Mouse (Mus musculus) spleen, embryonic (tissue): ENCODE data around the gene Msrb1.

Experiments
- CTCF ChIA-PET: fragments of 350-600 bp; sonication (Branson Sonifier 250); formaldehyde crosslinking; loops from one replicate; lab custom pipeline; 2022; lab: Charles Lee

Gene Msrb1

DNA sequence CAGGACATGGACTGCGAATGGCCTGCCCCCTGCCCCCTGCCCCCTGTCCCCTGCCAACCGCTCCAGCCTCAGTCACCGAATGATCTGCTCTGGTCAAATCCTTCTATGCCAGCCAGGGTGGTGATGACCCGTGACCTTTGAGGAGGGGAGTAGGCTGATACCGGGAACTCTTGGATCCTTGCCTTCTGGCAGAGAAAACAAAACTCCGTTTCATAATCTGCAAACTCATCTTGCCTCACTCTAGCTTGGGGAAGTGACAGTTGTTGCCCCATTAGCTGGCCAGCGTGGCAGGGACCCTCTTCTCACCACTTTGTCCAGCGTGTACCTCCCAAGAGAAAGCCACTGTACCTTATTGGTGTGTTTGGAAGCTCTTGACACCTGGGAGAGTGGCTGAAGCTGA is 5.9 kb downstream of the Msrb1 start:
- CTCF ChIA-PET = no interaction called here

DNA sequence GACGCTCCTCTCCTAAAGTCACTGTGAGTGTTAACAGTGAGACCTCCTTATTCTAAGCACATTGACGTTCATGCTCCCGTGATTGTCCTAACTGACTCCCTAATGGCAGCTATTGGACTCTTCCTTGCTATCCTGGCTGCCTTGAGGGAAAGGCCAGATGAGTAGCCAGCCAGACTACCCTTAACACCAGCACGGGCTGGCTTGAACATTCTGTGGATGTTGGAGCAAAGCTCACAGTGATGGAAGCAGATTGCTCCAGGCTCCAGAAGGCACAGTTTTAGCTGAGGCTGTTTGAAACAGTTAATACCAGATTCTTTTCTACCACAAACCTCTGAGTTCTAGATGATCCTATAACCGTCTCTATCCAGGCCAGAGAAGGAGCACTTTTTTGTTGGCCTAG is 7.5 kb downstream of the Msrb1 start:
- CTCF ChIA-PET = no interaction called here

DNA sequence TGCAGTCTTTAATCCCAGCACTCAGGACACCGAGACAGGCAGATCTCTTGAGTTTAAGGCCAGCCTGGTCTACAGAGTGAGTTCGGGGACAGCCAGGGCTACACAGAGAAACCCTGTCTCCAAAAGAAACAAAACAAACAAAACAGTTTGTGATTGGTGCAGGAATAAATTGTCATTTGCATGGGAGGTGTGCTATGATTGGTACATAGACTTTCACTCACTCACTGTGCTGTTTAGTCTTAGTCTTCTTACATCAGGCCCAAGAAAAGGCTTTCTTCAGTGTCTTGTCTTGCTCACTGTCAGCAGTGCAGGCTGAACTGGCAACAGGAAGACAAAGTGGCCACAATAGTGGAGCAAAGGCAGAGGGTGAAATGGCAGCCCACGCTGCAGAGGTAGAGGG is 7.9 kb downstream of the Msrb1 start:
- CTCF ChIA-PET = no interaction called here

DNA sequence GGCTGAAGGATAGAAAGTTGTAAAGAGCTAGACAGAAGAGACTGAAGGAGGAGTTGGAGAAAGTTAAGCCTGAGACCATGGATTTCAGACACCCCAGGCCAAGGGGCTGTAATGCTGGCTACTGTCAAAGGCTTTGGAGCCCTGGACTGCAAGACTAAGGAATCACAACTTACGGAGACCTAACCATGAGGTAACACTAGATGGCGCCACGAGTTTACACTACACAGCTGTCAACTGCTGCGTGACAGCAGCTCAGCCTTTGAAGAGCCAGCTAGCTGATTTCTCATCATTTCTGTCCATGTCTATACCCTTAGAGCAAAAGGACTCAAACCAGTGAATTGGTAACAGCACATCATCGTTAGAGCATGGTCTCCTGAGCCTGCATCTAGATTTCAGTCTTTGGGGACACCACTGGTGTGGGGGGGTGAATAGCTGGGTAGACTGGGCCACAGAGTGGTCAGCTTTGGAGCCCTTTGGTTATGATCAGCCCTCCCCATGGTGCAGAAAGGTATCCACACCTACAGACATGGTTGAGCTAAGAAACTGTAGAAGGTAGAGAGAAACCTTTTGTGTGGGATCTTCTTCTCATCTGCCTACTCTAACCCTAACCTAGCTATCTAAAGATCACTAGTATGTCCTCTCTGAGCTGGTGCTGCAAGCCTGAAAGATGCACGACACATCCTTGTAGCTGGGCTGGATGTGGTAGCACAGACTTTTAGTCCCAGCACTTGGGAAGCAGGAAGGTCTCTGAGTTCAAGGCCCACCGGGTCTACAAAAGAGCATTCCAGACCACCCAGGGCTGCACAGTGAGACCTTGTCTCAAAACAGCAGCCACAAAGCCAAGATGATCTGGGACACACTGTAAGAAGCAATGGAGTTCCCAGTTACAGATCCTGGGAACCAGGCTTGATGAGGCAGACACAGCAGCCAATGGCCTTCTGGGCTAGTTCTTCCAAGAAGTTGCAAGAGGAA is 9.4 kb downstream of the Msrb1 start:
- CTCF ChIA-PET = no interaction called here

DNA sequence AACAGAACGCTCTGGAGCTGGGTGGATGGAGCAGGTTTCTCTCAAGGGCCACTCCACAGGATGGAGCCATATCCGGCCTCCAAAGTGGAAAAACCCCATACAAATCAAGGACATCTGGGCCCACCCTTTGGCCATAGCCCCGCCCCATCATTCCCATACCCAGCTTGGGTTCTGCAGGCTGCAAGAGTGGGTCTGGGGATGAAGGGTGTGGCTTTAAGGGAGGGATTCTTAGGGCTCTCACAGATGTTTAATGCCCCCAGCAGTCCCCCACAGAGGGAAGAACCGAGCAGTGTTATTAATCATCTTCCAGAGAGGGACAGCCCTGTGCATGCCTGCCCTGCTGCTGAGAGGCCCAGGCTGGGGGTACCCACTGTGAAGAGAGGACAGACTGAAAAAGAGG is 10.5 kb downstream of the Msrb1 start:
- CTCF ChIA-PET = interaction anchor here (1.1 kb wide), 1 partner anchor 10 kb away, joined by 3 read pairs; the partner anchor contains the start of gene Msrb1

DNA sequence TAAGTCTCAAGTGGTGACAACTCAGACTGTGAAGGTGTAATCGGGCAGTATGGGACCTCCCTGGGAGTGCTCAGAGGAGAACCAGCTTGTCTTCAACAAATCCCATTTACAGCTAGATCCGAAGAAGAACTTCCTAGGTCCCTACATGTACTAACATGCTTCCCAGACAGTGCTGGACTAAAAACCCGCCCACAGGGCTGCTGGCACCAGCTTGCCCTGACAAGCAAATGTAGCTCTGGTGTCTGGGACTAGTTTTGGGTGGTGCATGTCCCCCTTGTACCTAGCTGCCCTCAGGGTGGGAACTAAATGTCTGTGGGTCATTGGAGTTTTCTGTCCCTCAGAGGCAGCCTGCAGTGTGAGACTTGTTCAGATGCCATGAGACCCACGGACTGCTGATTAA is 15.1 kb downstream of the Msrb1 start:
- CTCF ChIA-PET = no interaction called here

DNA sequence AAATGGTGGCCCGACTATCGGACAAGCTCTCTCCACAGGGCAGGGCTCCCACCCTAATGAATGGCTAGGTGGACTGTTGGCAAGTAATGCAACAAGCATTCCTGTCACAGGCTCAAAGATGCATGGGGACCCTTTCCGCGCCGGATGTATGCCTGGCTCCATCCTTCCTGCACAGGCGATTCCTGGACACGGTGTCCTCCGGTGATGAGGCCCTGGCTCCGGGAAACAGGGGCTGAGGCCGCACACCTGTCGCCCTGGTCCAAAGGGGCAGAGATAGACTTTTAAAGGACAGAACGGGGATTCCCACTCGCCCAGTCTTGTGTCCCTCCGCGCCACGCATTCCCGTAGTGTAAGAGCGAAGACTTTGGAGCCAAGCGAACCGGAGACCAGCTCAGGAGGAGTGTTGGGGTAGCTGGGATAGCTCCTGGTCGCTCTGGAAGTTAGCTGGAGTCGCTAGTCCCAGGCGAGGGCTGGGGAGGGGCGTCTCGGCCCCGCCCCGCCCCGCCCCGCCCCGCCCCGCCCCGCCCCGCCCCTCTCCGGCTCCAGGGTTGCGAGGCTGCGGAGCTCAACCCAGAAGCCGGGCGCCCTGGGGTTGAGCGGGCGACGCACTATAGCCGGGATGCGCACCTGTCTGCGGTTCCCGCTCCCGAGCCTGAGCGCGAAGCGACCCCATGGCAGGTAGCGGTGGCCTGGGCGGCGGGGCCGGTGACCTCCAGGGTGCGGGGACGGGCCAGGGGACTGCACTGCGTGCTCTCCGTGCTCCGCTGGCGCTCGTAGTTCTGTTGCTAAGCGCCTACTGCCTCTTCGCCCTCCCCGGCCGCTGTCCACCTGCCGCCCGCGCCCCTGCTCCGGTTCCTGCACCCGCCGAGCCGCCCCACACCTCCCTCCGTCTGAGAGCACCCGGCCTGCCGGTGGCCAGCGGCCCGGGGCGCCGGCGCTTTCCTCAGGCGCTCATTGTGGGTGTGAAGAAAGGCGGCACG is 16.3 kb downstream of the Msrb1 start, which contains the start of gene Hs3st6:
Hs3st6 (plus strand) TSS at position 574 of the 980 bp plus-strand sequence.
- CTCF ChIA-PET = interaction anchor here (0.6 to 0.7 kb wide), 2 partner anchors 11 to 901 kb away, joined by 4 read pairs; no protein-coding TSS in a partner anchor

DNA sequence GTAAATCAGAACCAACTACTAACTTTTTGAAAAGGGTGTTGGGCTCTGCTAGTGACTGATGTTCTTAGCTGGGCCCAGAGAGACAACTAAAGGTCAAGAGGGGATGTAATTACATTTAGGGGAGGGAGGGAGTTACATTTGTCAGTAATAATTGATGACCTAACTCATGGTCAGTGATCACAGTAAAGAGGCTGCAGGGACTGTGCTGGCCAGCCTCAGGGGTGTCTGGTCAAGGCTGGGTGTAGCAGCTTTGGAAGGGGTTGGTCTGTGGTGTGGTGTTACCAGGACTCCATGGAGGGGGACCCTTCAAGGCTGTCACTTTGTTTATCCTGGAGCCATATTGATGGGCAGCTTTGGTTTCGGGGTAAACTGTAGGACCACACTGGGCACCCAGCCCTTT is 21.0 kb downstream of the Msrb1 start:
- CTCF ChIA-PET = no interaction called here

DNA sequence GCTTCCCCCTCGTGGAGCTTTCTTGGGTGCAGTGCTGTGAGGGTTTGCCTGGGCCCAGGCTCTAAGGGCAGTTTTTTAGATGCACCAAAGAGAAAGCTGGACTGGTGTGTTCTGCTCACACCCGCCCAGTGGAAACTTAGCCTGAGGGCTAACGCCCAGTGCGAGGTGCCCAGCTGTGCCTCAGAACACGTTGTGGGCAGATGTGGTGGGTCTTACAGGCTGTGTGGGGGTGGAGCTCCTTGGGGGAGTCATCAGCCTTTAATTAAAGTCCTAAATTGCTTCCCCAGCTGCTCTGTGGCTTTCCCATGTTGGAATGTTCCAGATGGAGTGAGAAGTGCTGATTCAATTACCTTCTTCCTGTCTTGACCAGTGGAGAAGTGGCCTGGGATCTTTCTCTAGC is 24.7 kb downstream of the Msrb1 start:
- CTCF ChIA-PET = interaction anchor here (0.6 kb wide), 1 partner anchor 11 kb away, joined by 3 read pairs; no protein-coding TSS in a partner anchor

DNA sequence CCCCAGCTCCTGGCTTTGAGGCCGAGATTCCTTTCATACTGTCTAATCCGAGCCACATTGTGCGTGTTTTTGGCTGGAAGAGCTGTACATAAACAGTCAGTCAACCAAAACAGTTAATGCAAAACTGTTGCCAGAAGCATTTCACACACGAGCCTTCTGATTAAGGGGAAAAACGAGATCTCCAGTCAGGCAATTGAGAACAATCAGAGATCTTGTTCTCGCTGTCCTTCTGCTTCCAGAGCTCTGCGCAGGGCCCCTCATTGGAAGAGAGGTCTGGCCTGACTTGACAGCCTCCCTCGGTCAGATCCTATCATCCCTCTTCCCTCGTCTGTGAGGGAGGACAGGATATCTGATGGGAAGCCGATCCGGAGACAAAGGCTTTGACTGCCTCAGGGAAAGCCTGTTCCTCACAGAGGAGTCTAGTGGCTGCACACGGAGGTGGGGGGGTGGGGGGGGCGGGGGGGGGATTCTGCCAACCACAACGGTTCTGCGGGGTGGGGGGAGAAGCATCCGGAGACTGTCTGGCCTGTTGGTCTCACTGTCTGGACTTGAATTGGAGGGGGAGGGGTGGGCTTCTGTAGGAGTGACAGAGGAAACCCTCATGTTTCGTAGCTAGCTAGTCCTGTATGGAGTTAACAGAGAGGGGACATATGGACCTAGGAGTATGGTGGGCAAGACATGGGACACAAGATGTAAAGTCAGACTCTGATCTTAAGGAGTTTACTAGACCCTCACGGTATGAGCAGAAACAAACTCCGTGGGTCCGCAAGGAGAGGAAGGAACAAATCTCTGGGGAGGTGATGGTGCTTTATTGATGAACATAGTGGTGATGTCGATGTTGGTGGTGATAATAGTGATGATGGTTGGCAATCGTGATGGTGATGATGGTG is 28.8 kb downstream of the Msrb1 start:
- CTCF ChIA-PET = no interaction called here

DNA sequence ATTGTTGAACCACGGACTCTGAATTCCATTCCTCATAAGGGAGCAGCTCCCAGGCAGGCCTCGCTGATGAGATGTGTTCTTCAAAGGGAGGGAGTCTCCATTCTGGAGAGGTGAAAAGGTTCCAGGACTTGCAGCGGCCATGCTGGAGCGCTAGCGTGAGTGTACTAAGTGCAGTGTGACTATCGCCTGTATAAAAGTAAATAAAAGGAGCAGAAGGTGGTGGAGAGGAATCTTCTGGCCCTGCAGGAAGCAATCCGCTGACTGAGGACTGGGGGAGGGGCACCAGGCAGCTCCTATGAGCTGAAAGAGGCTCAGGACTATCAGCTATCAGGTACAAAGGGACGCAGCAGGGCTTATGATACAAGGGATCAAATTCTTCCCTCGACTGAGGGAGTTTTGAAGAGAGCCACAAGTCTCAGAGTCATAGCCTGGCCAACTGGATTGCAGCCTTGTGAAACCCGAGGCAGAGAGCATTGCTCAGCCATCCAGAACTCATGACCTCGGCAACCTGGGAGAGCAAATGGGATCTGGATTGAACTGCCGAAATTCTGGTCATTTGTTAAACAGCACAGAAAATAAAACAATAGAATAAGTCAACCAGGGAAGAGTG is 29.9 kb downstream of the Msrb1 start:
- CTCF ChIA-PET = no interaction called here

DNA sequence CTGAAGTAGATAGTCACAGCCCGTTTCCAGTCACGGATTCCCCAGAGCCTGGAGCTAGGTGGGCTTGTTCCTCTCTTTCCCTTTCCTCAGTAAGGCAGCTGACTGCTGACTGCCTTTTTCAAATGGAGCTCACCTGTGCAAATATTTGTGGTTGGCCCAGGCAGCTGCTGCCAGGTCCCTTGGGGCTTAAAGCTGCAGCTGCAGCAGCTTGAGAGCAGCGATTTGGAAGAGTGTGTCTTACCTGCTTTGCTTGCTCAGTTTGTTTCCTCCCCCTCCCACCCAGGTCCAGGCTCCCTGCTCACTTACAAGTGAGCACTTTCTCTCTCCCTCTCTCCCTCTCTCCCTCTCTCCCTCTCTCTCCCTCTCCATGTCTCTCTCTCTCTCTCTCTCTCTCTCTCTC is 32.7 kb downstream of the Msrb1 start:
- CTCF ChIA-PET = no interaction called here

DNA sequence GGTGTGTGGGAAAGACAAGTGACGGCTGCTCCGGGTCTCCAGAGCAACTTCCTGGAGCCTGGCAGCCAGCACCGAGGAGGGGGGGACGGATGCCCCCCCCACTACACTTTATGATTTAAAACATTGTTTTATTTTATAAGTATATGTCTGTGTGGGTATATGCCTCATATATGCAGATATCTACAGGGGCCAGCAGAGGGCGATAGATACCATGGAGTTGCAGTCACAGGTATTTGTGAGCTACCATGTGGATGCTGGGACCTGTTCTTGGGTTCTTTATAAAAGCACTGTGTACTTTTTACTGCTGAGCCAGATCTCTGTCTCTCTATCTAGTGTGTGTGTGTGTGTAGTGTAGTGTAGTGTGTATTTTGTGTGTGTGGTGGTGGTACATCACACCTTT is 36.8 kb downstream of the Msrb1 start:
- CTCF ChIA-PET = no interaction called here

DNA sequence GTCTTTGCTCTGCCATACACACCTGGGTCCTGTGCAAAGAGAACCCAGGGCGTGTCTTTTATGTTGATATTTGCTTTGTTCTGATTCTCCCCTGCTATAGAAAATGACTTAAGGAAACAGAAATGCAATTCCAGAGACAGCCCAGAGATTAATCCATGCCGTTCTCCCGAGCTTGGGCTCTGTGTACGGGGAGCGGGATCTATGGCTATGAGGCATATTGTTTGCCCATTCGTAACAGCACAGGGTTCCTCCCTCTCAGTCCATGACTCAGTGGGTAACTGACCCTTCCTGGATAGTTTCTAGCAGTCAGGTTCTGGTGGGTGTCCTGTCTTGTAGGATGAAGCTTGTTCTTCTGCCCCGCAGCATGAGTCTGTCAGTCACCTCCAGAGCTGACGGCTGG is 38.7 kb downstream of the Msrb1 start:
- CTCF ChIA-PET = no interaction called here

DNA sequence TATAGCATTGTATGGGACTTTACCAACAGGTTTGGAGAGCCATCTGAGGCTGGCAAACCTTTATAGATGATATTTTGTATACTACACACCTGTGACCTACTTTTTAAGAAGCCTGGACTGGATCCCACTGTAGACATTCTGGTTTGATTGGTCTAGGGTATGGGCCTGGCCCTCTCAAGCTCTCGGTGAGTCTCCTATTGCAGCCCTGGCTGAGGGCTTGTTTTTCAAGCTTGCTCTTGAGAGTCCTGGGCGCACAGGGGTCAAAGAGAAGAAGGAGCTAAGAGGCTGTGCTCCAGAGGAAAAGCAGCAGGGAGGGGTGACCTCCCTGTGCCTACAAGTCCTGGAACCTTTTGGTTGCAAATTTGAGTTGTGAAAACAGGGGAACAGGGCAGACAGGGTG is 40.6 kb downstream of the Msrb1 start:
- CTCF ChIA-PET = no interaction called here

DNA sequence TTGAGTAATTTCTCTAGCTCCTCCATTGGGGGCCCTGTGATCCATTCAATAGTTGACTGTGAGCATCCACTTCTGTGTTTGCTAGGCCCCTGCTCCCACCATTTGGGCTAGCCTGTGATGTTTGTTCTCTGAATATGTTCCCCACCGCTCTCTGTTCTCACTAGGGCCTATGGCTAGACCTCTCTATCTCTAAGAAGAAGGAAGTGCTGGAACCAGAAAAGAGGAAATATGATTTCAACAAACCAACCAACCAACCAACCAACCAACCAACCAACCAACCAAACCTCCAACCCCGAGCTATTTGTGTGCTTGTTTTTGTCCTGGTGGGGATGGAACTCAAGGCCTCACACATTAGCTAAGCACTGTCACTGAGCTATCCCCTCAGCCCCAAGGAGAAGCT is 44.4 kb downstream of the Msrb1 start:
- CTCF ChIA-PET = no interaction called here

DNA sequence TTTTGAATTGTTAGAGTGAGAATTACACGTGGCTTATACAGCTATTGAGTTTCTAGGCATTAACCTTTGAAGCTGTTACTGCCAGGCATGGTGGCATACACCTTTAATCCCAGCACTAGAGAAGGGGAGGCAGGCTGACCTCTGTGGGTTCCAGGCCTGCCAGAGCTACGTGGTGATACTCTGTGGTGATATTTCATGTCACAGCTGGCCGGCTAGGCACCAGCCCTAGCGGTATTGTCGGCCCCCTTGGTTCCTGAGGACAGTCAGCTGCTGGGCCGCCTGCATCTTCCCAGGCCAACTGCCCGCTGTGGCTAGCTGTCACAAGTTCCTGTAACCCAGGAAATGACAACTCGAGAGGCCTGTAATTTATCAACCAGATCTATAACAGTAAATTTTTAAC is 55.7 kb downstream of the Msrb1 start:
- CTCF ChIA-PET = no interaction called here
